Mouse (Mus musculus) stomach, embryonic 16.5 days (tissue): Measurements from ENCODE around the gene Psmd13. TPM values are rescaled to one million over a fixed set of nuclear protein-coding genes. Genes with fewer than 3 reads are reported as not detected.
A peak's percentile ranks its signal among the peaks of the same experiment; 100 is the strongest.

ENCODE experiments used
- ATAC-seq: fragments of 200-750 bp; cut with Nextera tagmentation; 2 replicates; pipeline ENCODE4 v1.8.0; 2017; ENCODE audit warnings: moderate number of reproducible peaks, moderate TSS enrichment; ENCODE audit not compliant: insufficient read depth, low FRiP score
- H3K27ac ChIP-seq: fragments of 300-500 bp; sonication (generic); 2 replicates; pipeline ENCODE4 v1.5.1; 2014; ENCODE audit warnings: low read length
- H3K27me3 ChIP-seq: fragments of 300-500 bp; sonication (generic); 2 replicates; pipeline ENCODE4 v1.6.1; 2014; ENCODE audit warnings: low read length, control low read depth, mixed read lengths; ENCODE audit not compliant: control insufficient read depth, insufficient read depth
- H3K36me3 ChIP-seq: fragments of 300-500 bp; sonication (generic); 2 replicates; pipeline ENCODE4 v1.6.1; 2014; ENCODE audit warnings: low read length; ENCODE audit not compliant: control insufficient read depth, insufficient read depth
- H3K4me1 ChIP-seq: fragments of 300-500 bp; sonication (generic); 2 replicates; pipeline ENCODE4 v1.6.1; 2014; ENCODE audit warnings: low read length, control low read depth, mixed read lengths; ENCODE audit not compliant: control insufficient read depth, insufficient read depth
- H3K4me2 ChIP-seq: fragments of 300-500 bp; sonication (generic); 2 replicates; pipeline ENCODE4 v1.6.1; 2014; ENCODE audit warnings: low read depth, low read length, mixed read lengths
- H3K4me3 ChIP-seq: fragments of 300-500 bp; sonication (generic); replicated peaks from 2 replicates; pipeline ENCODE4 v1.5.1; 2014; ENCODE audit warnings: mild to moderate bottlenecking, low read length
- H3K9ac ChIP-seq: fragments of 300-500 bp; sonication (generic); 2 replicates; pipeline ENCODE4 v1.6.1; 2014; ENCODE audit warnings: low read length
- H3K9me3 ChIP-seq: fragments of 300-500 bp; sonication (generic); replicated peaks from 2 replicates; pipeline ENCODE4 v1.6.1; 2016; ENCODE audit warnings: low read length, control low read depth; ENCODE audit not compliant: control insufficient read depth
- WGBS: fragments of 180-500 bp; shearing (Covaris S2); extraction: QIAGEN DNeasy Blood & Tissue Kit; methylation state at CpG from one replicate; pipeline ENCODE4 v1.1.7; 2014; 5-methylcytosine and 5-hydroxymethylcytosine counted together
- polyA plus RNA-seq: library from polyadenylated mRNA; unstranded; fragments of >200 nt; fragmentation: Nextera tagmentation; extraction: Ambion mirVana; gene quantifications from 2 replicates; pipeline ENCODE4 v1.2.1, GENCODE M21; 2015

Gene Psmd13
- polyA plus RNA-seq, 1 experiment from 2014 or later: 193 TPM

- Histone ChIP-seq H3K4me1 (no peaks in the 10 kb centered on the region), H3K9ac (peak overlapping the region; percentile 63), H3K27me3 (no peaks in the 10 kb centered on the region), H3K36me3 (no peaks in the 10 kb centered on the region), H3K9me3 (no peaks in the 10 kb centered on the region), H3K27ac (peak overlapping the region; percentile 22; the same call in 1 of the 2 replicates), H3K4me2 (peak overlapping the region; percentile 93), H3K4me3 (peak overlapping the region; percentile 48)
- peak; percentile 77 for ATAC-seq
- 2% methylated on average over 19 of the region's 19 CpGs for WGBS
Measured at GRCm38 (mm10) chr7:140908634-140909107, 26.9 kb downstream of the Psmd13 start.

- Histone ChIP-seq H3K27me3 (no peaks in the 10 kb centered on the region), H3K4me2 (0 out of 2 replicates have a peak overlapping the region, but pooled peaks have one; percentile 15), H3K9ac (peak overlapping the region; percentile 43; the same call in 1 of the 2 replicates), H3K36me3 (no peaks in the 10 kb centered on the region), H3K9me3 (no peaks in the 10 kb centered on the region), H3K4me1 (no peaks in the 10 kb centered on the region), H3K4me3 (no peak overlapping the region), H3K27ac (peak overlapping the region; percentile 90)
- no peak for ATAC-seq
- WGBS: 49% methylated on average over 3 of the region's 3 CpGs
Measured at GRCm38 (mm10) chr7:140912293-140912692, 30.5 kb downstream of the Psmd13 start.

GRCm38 (mm10) chr7:140912846-140913482 is 31.2 kb downstream of the Psmd13 start:
- no peak overlapping the region for H3K4me3 ChIP-seq
- H3K27me3 ChIP-seq: no peaks in the 10 kb centered on the region
- WGBS: 56% methylated on average over 5 of the region's 5 CpGs
- no peaks in the 10 kb centered on the region for H3K9me3 ChIP-seq
- peak overlapping the region; percentile 15; the same call in 1 of the 2 replicates for H3K4me2 ChIP-seq
- H3K9ac ChIP-seq: peak overlapping the region; percentile 43; the same call in 1 of the 2 replicates
- peak overlapping the region; percentile 90 for H3K27ac ChIP-seq
- ATAC-seq: peak; percentile 89
- no peaks in the 10 kb centered on the region for H3K4me1 ChIP-seq
- H3K36me3 ChIP-seq: no peaks in the 10 kb centered on the region

- Histone ChIP-seq H3K9me3 (no peaks in the 10 kb centered on the region), H3K4me2 (no peak overlapping the region), H3K36me3 (no peaks in the 10 kb centered on the region), H3K4me3 (no peak overlapping the region), H3K4me1 (no peaks in the 10 kb centered on the region), H3K9ac (no peak overlapping the region), H3K27me3 (no peaks in the 10 kb centered on the region), H3K27ac (peak overlapping the region; percentile 52)
- 83% methylated on average over 8 of the region's 8 CpGs for WGBS
- ATAC-seq: no peak
Measured at GRCm38 (mm10) chr7:140914031-140914690, 32.4 kb downstream of the Psmd13 start.

- peaks cover 53% of the 10 kb centered on the region for H3K27me3 ChIP-seq
- H3K4me2 ChIP-seq: no peak overlapping the region
- no peak for ATAC-seq
- no peak overlapping the region for H3K4me3 ChIP-seq
- H3K9ac ChIP-seq: no peak overlapping the region
- peaks cover 12% of the 10 kb centered on the region for H3K4me1 ChIP-seq
- H3K36me3 ChIP-seq: no peaks in the 10 kb centered on the region
- 46% methylated on average over 4 of the region's 4 CpGs for WGBS
- H3K9me3 ChIP-seq: no peaks in the 10 kb centered on the region
- 0 out of 2 replicates have a peak overlapping the region, but pooled peaks have one; percentile 4 for H3K27ac ChIP-seq
Measured at GRCm38 (mm10) chr7:140919911-140920310, 38.1 kb downstream of the Psmd13 start.

- Histone ChIP-seq H3K4me3 (peak within 1 kb of the TSS; percentile 7), H3K4me2 (0 out of 2 replicates have a peak within 1 kb of the TSS, but pooled peaks have one; percentile 71), H3K36me3 (no peaks in the 10 kb centered on the region), H3K27me3 (peaks cover 53% of the 10 kb centered on the region), H3K27ac (peak within 1 kb of the TSS; percentile 4; the same call in 1 of the 2 replicates), H3K9me3 (no peaks in the 10 kb centered on the region), H3K9ac (no peak within 1 kb of the TSS; the same call in 1 of the 2 replicates), H3K4me1 (peaks cover 12% of the 10 kb centered on the region)
- no peak for ATAC-seq
- 63% methylated on average over 8 of the region's 8 CpGs for WGBS
Measured at GRCm38 (mm10) chr7:140920418-140921029, 38.8 kb downstream of the Psmd13 start, which contains the start of gene Nlrp6. TSS of gene Nlrp6 (plus strand) at chr7:140920902.

- H3K9ac ChIP-seq: no peak overlapping the region
- H3K9me3 ChIP-seq: no peaks in the 10 kb centered on the region
- H3K36me3 ChIP-seq: no peaks in the 10 kb centered on the region
- peaks cover 53% of the 10 kb centered on the region for H3K27me3 ChIP-seq
- no peak overlapping the region for H3K27ac ChIP-seq
- H3K4me3 ChIP-seq: peak overlapping the region; percentile 48
- H3K4me1 ChIP-seq: peaks cover 12% of the 10 kb centered on the region
- 0 out of 2 replicates have a peak overlapping the region, but pooled peaks have one; percentile 71 for H3K4me2 ChIP-seq
- WGBS: 32% methylated on average over 22 of the region's 22 CpGs
- no peak for ATAC-seq
Measured at GRCm38 (mm10) chr7:140921225-140921975, 39.6 kb downstream of the Psmd13 start.

GRCm38 (mm10) chr7:140922398-140923069 is 40.8 kb downstream of the Psmd13 start:
- under 1% methylated on average over 49 of the region's 49 CpGs for WGBS
- no peak overlapping the region for H3K27ac ChIP-seq
- H3K9ac ChIP-seq: peak overlapping the region; percentile 51
- H3K4me1 ChIP-seq: peaks cover 12% of the 10 kb centered on the region
- no peaks in the 10 kb centered on the region for H3K9me3 ChIP-seq
- H3K36me3 ChIP-seq: no peaks in the 10 kb centered on the region
- peak overlapping the region; percentile 48 for H3K4me3 ChIP-seq
- peak; percentile 26; the same call in 1 of the 2 replicates for ATAC-seq
- peaks cover 53% of the 10 kb centered on the region for H3K27me3 ChIP-seq
- peak overlapping the region; percentile 71 for H3K4me2 ChIP-seq
